Comparison of ENCODE assay signal across 14 mouse cellular contexts in genomic region chr2:74508302-74508701, GRCm38 (mm10).
"Had no signal": no experiment of that assay in that cellular context is flagged by ENCODE, and none has a peak within 500 bp of the region (broad histone marks: within the 10 kb centered on the region; RNA-seq: fewer than 3 reads in every experiment).

No protein-coding gene starts in this region.

- H3K36me3 ChIP-seq: limb, embryonic 15.5 days; liver, embryonic 12.5 days; midbrain, embryonic 10.5 days; midbrain, embryonic 15.5 days; neural tube, embryonic 13.5 days had no signal

- H3K9me3 ChIP-seq: limb, embryonic 15.5 days; liver, embryonic 12.5 days; midbrain, embryonic 10.5 days; midbrain, embryonic 15.5 days; neural tube, embryonic 13.5 days had no signal

- ATAC-seq: liver, embryonic 12.5 days; midbrain, embryonic 15.5 days had no signal

- H3K27ac ChIP-seq: layer of hippocampus, adult 2 months; limb, embryonic 15.5 days; liver, embryonic 12.5 days; midbrain, embryonic 10.5 days; midbrain, embryonic 15.5 days; neural tube, embryonic 13.5 days had no signal

- H3K9ac ChIP-seq: limb, embryonic 15.5 days; liver, embryonic 12.5 days; lung, embryonic 14.5 days; midbrain, embryonic 15.5 days; neural tube, embryonic 13.5 days had no signal

- H3K4me3 ChIP-seq: layer of hippocampus, adult 2 months; limb, embryonic 15.5 days; liver, embryonic 12.5 days; midbrain, embryonic 10.5 days; midbrain, embryonic 15.5 days; neural tube, embryonic 13.5 days had no signal

- H3K4me2 ChIP-seq: limb, embryonic 15.5 days; liver, embryonic 12.5 days; lung, embryonic 14.5 days; midbrain, embryonic 15.5 days; neural tube, embryonic 13.5 days had no signal

- H3K27me3 ChIP-seq: limb, embryonic 15.5 days; liver, embryonic 12.5 days; midbrain, embryonic 15.5 days; neural tube, embryonic 13.5 days had no signal

- DNase-seq: kidney, adult 2 months; kidney, postnatal 36 days; lung, embryonic 14.5 days; lung, postnatal 10 days; lung, postnatal 4 days; right cerebral cortex, adult 18-20 months; right cerebral cortex, postnatal 25 days; thymus, postnatal 4 days had no signal

- H3K4me1 ChIP-seq: limb, embryonic 15.5 days; liver, embryonic 12.5 days; midbrain, embryonic 15.5 days had no signal
